Mouse (Mus musculus): Measurements from ENCODE around the gene Cmya5.

DNA sequence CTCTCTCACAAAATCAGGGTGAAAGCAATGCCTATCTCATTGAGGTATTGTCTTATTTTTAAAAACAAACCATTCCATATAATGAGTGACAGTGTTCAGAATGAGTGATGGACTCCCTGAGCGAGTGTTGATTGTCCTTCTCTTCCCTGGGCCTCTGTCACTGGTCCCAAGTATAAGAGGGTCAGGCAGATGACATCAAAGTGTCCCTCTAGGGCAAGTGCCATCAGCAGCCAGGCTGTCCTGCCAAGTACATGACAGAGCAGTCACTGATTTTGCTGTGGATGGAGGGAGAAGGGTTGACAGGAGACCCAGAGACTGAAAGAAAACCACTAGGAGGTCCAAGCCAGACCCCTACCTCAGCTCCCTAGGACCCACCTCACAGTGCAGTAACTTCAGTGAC, 8.3 kb downstream of the Cmya5 start:
- TF ChIP-seq CTCF (IDR thresholded peaks at IDR 0.05; ENCODE audit: low read depth, low read length), result no peak
- no peak for TF ChIP-seq POLR2A (IDR thresholded peaks at IDR 0.05; ENCODE audit: insufficient read depth, low read length)
- TF ChIP-seq EP300 (IDR thresholded peaks at IDR 0.05; ENCODE audit: insufficient read depth, low read depth, low read length), result no peak

Measured in ES-Bruce4 (cell line).